Mouse (Mus musculus) CH12.LX (cell line): Measurements from ENCODE around the gene Hist1h2ab. TPM values are rescaled to one million over a fixed set of nuclear protein-coding genes. Genes with fewer than 3 reads are reported as not detected.
A peak's percentile ranks its signal among the peaks of the same experiment; 100 is the strongest.

Source experiments
- DNase-seq: peaks from one replicate; pipeline ENCODE4 v3.0.0-alpha.2; 2013; ENCODE audit errors: extremely low read depth
- H3K27ac ChIP-seq: 2 replicates; pipeline ENCODE4 v1.5.1; 2012; ENCODE audit warnings: low read depth, mild to moderate bottlenecking, control low read depth, moderate library complexity; ENCODE audit not compliant: insufficient read depth
- H3K27me3 ChIP-seq: replicated peaks from 2 replicates; pipeline ENCODE3; 2012; ENCODE audit warnings: inconsistent platforms
- H3K36me3 ChIP-seq, 2 experiments: replicated peaks in 1 of 2; 2 replicates each; pipeline versions ENCODE3 to v1.6.1; 2012; ENCODE audit warnings: inconsistent platforms in 1 of 2, low read length in 1 of 2, mild to moderate bottlenecking in 1 of 2, mixed read lengths in 1 of 2, moderate library complexity in 1 of 2; ENCODE audit not compliant: control insufficient read depth in 1 of 2, insufficient read depth in 1 of 2
- H3K4me1 ChIP-seq, 2 experiments: 2 replicates each; pipeline ENCODE4 v1.6.1; 2012; ENCODE audit warnings: inconsistent platforms in 1 of 2, moderate library complexity in 1 of 2; ENCODE audit not compliant: insufficient read depth in 2 of 2, control insufficient read depth in 1 of 2
- H3K4me2 ChIP-seq: 2 replicates; pipeline ENCODE4 v1.6.1; 2012; ENCODE audit warnings: low read depth, mild to moderate bottlenecking, control low read depth; ENCODE audit not compliant: poor library complexity, insufficient read depth, severe bottlenecking
- H3K4me3 ChIP-seq, 3 experiments: fragments of 150-350 bp in 1 of 3; sonication (generic) in 1 of 3; replicated peaks in 1 of 3; 2 replicates each; pipeline versions ENCODE3 to v1.5.1; 2011 to 2012; ENCODE audit warnings: low read depth in 2 of 3, low read length in 2 of 3, mild to moderate bottlenecking in 2 of 3, moderate library complexity in 2 of 3, control low read depth in 1 of 3, improper control_type of control experiment in 1 of 3, inconsistent platforms in 1 of 3, mixed read lengths in 1 of 3; ENCODE audit not compliant: poor library complexity in 1 of 3
- H3K79me2 ChIP-seq: replicated peaks from 2 replicates; pipeline ENCODE4 v1.6.1; 2012; ENCODE audit warnings: mild to moderate bottlenecking, moderate library complexity; ENCODE audit not compliant: control insufficient read depth, poor library complexity, insufficient read depth, severe bottlenecking; ENCODE audit errors: extremely low read depth
- H3K9ac ChIP-seq: 2 replicates; pipeline ENCODE4 v1.6.1; 2012; ENCODE audit warnings: low read depth, mild to moderate bottlenecking, control low read depth, moderate library complexity; ENCODE audit not compliant: insufficient read depth
- H3K9me3 ChIP-seq: replicated peaks from 2 replicates; pipeline ENCODE3; 2012; ENCODE audit warnings: low read length, inconsistent platforms, mixed read lengths
- BHLHE40 ChIP-seq: IDR thresholded peaks from 2 replicates; pipeline ENCODE4 v1.6.1; 2011; ENCODE audit warnings: mild to moderate bottlenecking, low read depth, low read length, improper control_type of control experiment
- CHD1 ChIP-seq: IDR thresholded peaks from 2 replicates; pipeline ENCODE4 v1.6.1; 2012; ENCODE audit warnings: low read depth, low read length, improper control_type of control experiment, inconsistent platforms
- CHD2 ChIP-seq: IDR thresholded peaks from 2 replicates; pipeline ENCODE4 v1.6.1; 2011; ENCODE audit warnings: low read length, improper control_type of control experiment
- CTCF ChIP-seq, 2 experiments: IDR thresholded peaks in 1 of 2; conservative IDR thresholded peaks in 1 of 2; 2 replicates each; pipeline ENCODE4 v1.5.1; 2011 to 2012; ENCODE audit warnings: low read depth in 2 of 2, low read length in 2 of 2, improper control_type of control experiment in 1 of 2, inconsistent platforms in 1 of 2, mild to moderate bottlenecking in 1 of 2, moderate library complexity in 1 of 2
- E2F4 ChIP-seq: IDR thresholded peaks from 2 replicates; pipeline ENCODE4 v1.6.1; 2011; ENCODE audit warnings: low read depth, low read length, improper control_type of control experiment; ENCODE audit not compliant: insufficient replicate concordance
- EP300 ChIP-seq: IDR thresholded peaks from 2 replicates; pipeline ENCODE4 v1.6.1; 2011; ENCODE audit warnings: low read length, improper control_type of control experiment
- ETS1 ChIP-seq: conservative IDR thresholded peaks from 2 replicates; pipeline ENCODE4 v1.6.1; 2012; ENCODE audit warnings: low read depth, mild to moderate bottlenecking, inconsistent platforms, low read length, improper control_type of control experiment, moderate library complexity
- GABPA ChIP-seq: IDR thresholded peaks from 2 replicates; pipeline ENCODE4 v1.6.1; 2012; ENCODE audit warnings: low read depth, low read length, improper control_type of control experiment, inconsistent platforms; ENCODE audit not compliant: insufficient replicate concordance
- IRF4 ChIP-seq: IDR thresholded peaks from 2 replicates; pipeline ENCODE4 v1.6.1; 2014; ENCODE audit warnings: low read depth, mild to moderate bottlenecking, inconsistent platforms, low read length, improper control_type of control experiment
- JUND ChIP-seq: conservative IDR thresholded peaks from 2 replicates; pipeline ENCODE4 v1.6.1; 2011; ENCODE audit warnings: low read depth, low read length, improper control_type of control experiment
- KAT2A ChIP-seq: IDR thresholded peaks from 2 replicates; pipeline ENCODE4 v1.6.1; 2012; ENCODE audit warnings: low read length, improper control_type of control experiment, inconsistent platforms; ENCODE audit not compliant: insufficient replicate concordance
- MAFK ChIP-seq: IDR thresholded peaks from 2 replicates; pipeline ENCODE4 v1.6.1; 2011; ENCODE audit warnings: low read length, improper control_type of control experiment; ENCODE audit not compliant: insufficient replicate concordance
- MAZ ChIP-seq: IDR thresholded peaks from 2 replicates; pipeline ENCODE4 v1.6.1; 2012; ENCODE audit warnings: low read depth, mild to moderate bottlenecking, inconsistent platforms, low read length, improper control_type of control experiment, moderate library complexity
- MEF2A ChIP-seq: IDR thresholded peaks from 2 replicates; pipeline ENCODE4 v1.6.1; 2014; ENCODE audit warnings: low read depth, mild to moderate bottlenecking, inconsistent platforms, low read length, improper control_type of control experiment, borderline replicate concordance
- MXI1 ChIP-seq: IDR thresholded peaks from 2 replicates; pipeline ENCODE4 v1.6.1; 2011; ENCODE audit warnings: mild to moderate bottlenecking, low read depth, low read length, improper control_type of control experiment
- MYC ChIP-seq: IDR thresholded peaks from 2 replicates; pipeline ENCODE4 v1.6.1; 2011; ENCODE audit warnings: low read depth, mild to moderate bottlenecking, improper control_type of control experiment, low read length
- NELFE ChIP-seq: IDR thresholded peaks from 2 replicates; pipeline ENCODE4 v1.6.1; 2011; ENCODE audit warnings: low read depth, low read length, improper control_type of control experiment
- PAX5 ChIP-seq: IDR thresholded peaks from 2 replicates; pipeline ENCODE4 v1.6.1; 2012; ENCODE audit warnings: low read length, inconsistent platforms, mixed read lengths
- POLR2A ChIP-seq: IDR thresholded peaks from 2 replicates; pipeline ENCODE4 v1.6.1; 2011; ENCODE audit warnings: low read depth, mild to moderate bottlenecking, improper control_type of control experiment, low read length
- POLR2AphosphoS2 ChIP-seq: IDR thresholded peaks from 2 replicates; pipeline ENCODE4 v1.6.1; 2011; ENCODE audit warnings: low read depth, low read length, improper control_type of control experiment
- RAD21 ChIP-seq: IDR thresholded peaks from 2 replicates; pipeline ENCODE4 v1.6.1; 2011; ENCODE audit warnings: low read depth, mild to moderate bottlenecking, low read length, improper control_type of control experiment, moderate library complexity
- SIN3A ChIP-seq: IDR thresholded peaks from 2 replicates; pipeline ENCODE4 v1.6.1; 2012; ENCODE audit warnings: low read length, improper control_type of control experiment, inconsistent platforms
- SMC3 ChIP-seq: IDR thresholded peaks from 2 replicates; pipeline ENCODE4 v1.6.1; 2011; ENCODE audit warnings: low read depth, low read length, improper control_type of control experiment
- TBP ChIP-seq: conservative IDR thresholded peaks from 2 replicates; pipeline ENCODE4 v1.6.1; 2011; ENCODE audit warnings: low read depth, low read length, improper control_type of control experiment
- TCF12 ChIP-seq: IDR thresholded peaks from 2 replicates; pipeline ENCODE4 v1.6.1; 2014; ENCODE audit warnings: low read depth, mild to moderate bottlenecking, inconsistent platforms, low read length, improper control_type of control experiment
- UBTF ChIP-seq: IDR thresholded peaks from 2 replicates; pipeline ENCODE4 v1.6.1; 2012; ENCODE audit warnings: low read depth, mild to moderate bottlenecking, inconsistent platforms, low read length, improper control_type of control experiment, moderate library complexity
- USF1 ChIP-seq: IDR thresholded peaks from 2 replicates; pipeline ENCODE4 v1.6.1; 2014; ENCODE audit warnings: low read depth, mild to moderate bottlenecking, inconsistent platforms, low read length, improper control_type of control experiment
- USF2 ChIP-seq: conservative IDR thresholded peaks from 2 replicates; pipeline ENCODE4 v1.6.1; 2011; ENCODE audit warnings: low read depth, low read length, improper control_type of control experiment
- ZC3H11A ChIP-seq: IDR thresholded peaks from 2 replicates; pipeline ENCODE4 v1.6.1; 2012; ENCODE audit warnings: low read depth, mild to moderate bottlenecking, inconsistent platforms, low read length, improper control_type of control experiment
- ZKSCAN1 ChIP-seq: IDR thresholded peaks from 2 replicates; pipeline ENCODE4 v1.6.1; 2012; ENCODE audit warnings: low read depth, inconsistent platforms, low read length, improper control_type of control experiment, borderline replicate concordance
- ZNF384 ChIP-seq: IDR thresholded peaks from 2 replicates; pipeline ENCODE4 v1.6.1; 2012; ENCODE audit warnings: low read depth, low read length, improper control_type of control experiment, inconsistent platforms
- dilution Hi-C: fragments of 300-500 bp; cut with MboI; formaldehyde crosslinking; loops from 2 replicates; pipeline ENCODE4 v1.14.3; 2020; ENCODE audit warnings: low sequenced_read_pairs; ENCODE audit not compliant: extremely low pct_unique_long_range_greater_than_20kb, extremely low pct_ligation_motif_present
- in situ Hi-C: fragments of 300-500 bp; cut with MboI; formaldehyde crosslinking; loops from 3 replicates; pipeline ENCODE4 v1.14.3; 2019; ENCODE audit warnings: low sequenced_read_pairs, low pct_ligation_motif_present, low pct_unique_long_range_greater_than_20kb, mixed read lengths
- polyA plus RNA-seq: library from polyadenylated mRNA; unstranded; fragments of >175 nt; gene quantifications from 2 replicates; pipeline ENCODE4 v1.2.1, GENCODE M21; 2012; ENCODE audit warnings: low read depth; ENCODE audit not compliant: insufficient read length
- total RNA-seq, 2 experiments: library from RNA; depleted of rRNA; stranded (reverse); fragments of 300-350 nt in 1 of 2; fragments of >200 nt in 1 of 2; gene quantifications; 2 replicates each; pipeline ENCODE4 v1.2.3; 2012 to 2014

Hist1h2ab gene
- total and polyA plus RNA-seq, 3 experiments = 2.9 to 2,243 (median 32.6) TPM

DNA sequence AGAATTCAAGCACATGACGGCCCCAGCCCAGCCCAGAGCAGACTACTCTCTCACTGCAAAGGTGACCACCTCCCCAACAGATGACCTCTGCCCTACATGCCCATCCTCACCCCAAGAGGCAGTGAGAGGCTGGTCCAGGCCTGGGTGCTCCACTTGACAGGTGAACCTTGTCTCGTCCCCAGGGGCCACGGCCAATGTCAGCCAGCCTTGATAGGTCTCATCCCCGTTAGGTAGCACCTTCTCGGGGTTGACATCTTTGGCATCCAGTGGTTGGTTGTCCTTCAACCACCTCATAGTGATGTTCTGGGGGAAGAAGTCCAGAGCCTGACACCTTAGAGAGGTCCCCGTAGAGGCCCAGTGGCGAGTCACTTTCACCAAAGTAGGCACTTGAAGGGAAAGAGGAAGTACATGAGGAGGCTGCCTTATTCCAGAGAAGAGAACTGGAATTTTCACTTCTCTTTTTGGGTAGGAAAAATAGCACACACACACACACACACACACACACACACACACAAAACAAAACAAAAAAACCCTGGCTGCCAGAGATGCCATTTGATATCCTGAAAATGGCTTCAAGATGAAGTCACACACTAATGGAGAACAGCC is 45.1 kb upstream of the Hist1h2ab start:
- Histone ChIP-seq H3K9me3 (no peaks in the 10 kb centered on the region), H3K4me3 (peak overlapping the region in 1 of 3 experiments; percentile 4), H3K4me2 (no peak overlapping the region), H3K36me3 (no peaks in the 10 kb centered on the region), H3K9ac (no peak overlapping the region), H3K79me2 (no peaks in the 10 kb centered on the region), H3K27ac (no peak overlapping the region), H3K4me1 (peaks cover 12 to 74% of the 10 kb centered on the region in 2 experiments), H3K27me3 (no peaks in the 10 kb centered on the region)
- peak; percentile 55 for DNase-seq
- dilution Hi-C loops (no loop called here), in situ Hi-C loops (no loop called here)
- TF ChIP-seq KAT2A (no peak), MXI1 (no peak), IRF4 (peak; percentile 90), MAZ (no peak), CTCF (conservative IDR thresholded peaks at IDR 0.05 in 1 of 2, IDR thresholded peaks at IDR 0.05 in 1 of 2; ENCODE audit: low read depth in 2 of 2, low read length in 2 of 2) (no peak), RAD21 (no peak), EP300 (peak; percentile 95), GABPA (no peak), PAX5 (no peak), MEF2A (peak; percentile 67), ETS1 (peak; percentile 37; the same call in 1 of the 2 replicates), NELFE (no peak), JUND (no peak), E2F4 (no peak), CHD2 (peak; percentile 45; the same call in 1 of the 2 replicates), BHLHE40 (peak; percentile 36; the same call in 1 of the 2 replicates), MYC (no peak), SIN3A (no peak), ZC3H11A (no peak), TCF12 (peak; percentile 48; the same call in 1 of the 2 replicates), CHD1 (no peak), ZKSCAN1 (no peak), POLR2AphosphoS2 (no peak), SMC3 (no peak), USF1 (no peak), MAFK (no peak), TBP (0 out of 2 replicates have a peak, but pooled peaks have one; percentile 50), UBTF (peak; percentile 74; the same call in 1 of the 2 replicates), POLR2A (no peak), USF2 (no peak), ZNF384 (peak; percentile 67)
